Mouse (Mus musculus) bone marrow macrophage, adult 2 months (primary cell): ENCODE data around the gene Eva1c.

Experiments used
- CTCF ChIP-seq: IDR thresholded peaks from 2 replicates; pipeline ENCODE4 v1.5.1; 2012; ENCODE audit warnings: low read depth, mild to moderate bottlenecking, low read length, moderate library complexity
- POLR2A ChIP-seq: IDR thresholded peaks from 2 replicates; pipeline ENCODE4 v1.6.1; 2012; ENCODE audit warnings: mild to moderate bottlenecking, low read depth, low read length, borderline replicate concordance

DNA sequence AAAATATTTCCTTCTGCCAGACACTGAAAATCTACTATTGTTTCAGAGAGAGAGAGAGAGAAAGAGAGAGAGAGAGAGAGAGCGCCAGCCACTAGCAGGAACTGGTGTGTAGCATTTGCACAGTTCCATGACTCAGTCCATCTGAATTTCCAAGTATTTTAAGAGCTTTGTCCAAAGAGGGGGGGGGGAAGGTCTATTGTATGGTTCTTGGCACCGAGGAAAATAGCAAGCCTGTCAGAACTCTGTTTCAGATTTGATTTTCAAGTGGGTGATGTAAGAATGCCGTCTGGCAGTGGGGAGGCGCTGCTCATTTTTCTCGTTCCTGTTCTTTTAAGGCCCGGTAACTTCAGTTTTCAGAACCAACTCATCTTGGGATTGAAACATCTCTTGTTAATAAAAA lies 18.5 kb downstream of the Eva1c start:
- no peak for TF ChIP-seq POLR2A
- TF ChIP-seq CTCF = no peak
